Mouse (Mus musculus) layer of hippocampus, postnatal 10 days (tissue): ENCODE results near the gene Ezh1. TPM values are rescaled to one million over a fixed set of nuclear protein-coding genes. Genes with fewer than 3 reads are reported as not detected.

Source experiments
- DNase-seq, 2 experiments: peaks; one replicate each; pipeline ENCODE4 v3.0.0; 2021; ENCODE audit warnings: low spot score in 2 of 2
- total RNA-seq, 2 experiments: library from RNA; stranded (reverse); gene quantifications; 2 replicates each; pipeline ENCODE4 v1.2.3; 2021

The Ezh1 gene
- total RNA-seq, 2 experiments from 2014 or later = 27.9 to 30.9 TPM

GRCm38 (mm10) chr11:101247521-101248030 is 21.3 kb upstream of the Ezh1 start:
- no peak for DNase-seq

- no peak for DNase-seq
Measured at GRCm38 (mm10) chr11:101246702-101247012, 20.4 kb upstream of the Ezh1 start.

GRCm38 (mm10) chr11:101245855-101246701 is 19.8 kb upstream of the Ezh1 start, which contains the start of gene Ramp2:
Ramp2 (plus strand) TSS chr11:101246028.
- DNase-seq = peak; percentile 60 to 71

- no peak for DNase-seq
Measured at GRCm38 (mm10) chr11:101245071-101245470, 18.8 kb upstream of the Ezh1 start.

- DNase-seq = no peak
Measured at GRCm38 (mm10) chr11:101238071-101238647, 11.9 kb upstream of the Ezh1 start.

GRCm38 (mm10) chr11:101236782-101237181 is 10.5 kb upstream of the Ezh1 start:
- DNase-seq = no peak

GRCm38 (mm10) chr11:101235429-101235828 is 9.2 kb upstream of the Ezh1 start:
- DNase-seq = no peak

GRCm38 (mm10) chr11:101234124-101234523 is 7.9 kb upstream of the Ezh1 start:
- no peak for DNase-seq

- DNase-seq = no peak
Measured at GRCm38 (mm10) chr11:101233240-101233639, 7.0 kb upstream of the Ezh1 start.

- DNase-seq = no peak
Measured at GRCm38 (mm10) chr11:101232010-101232839, 6.0 kb upstream of the Ezh1 start.

GRCm38 (mm10) chr11:101230991-101231871 is 5.0 kb upstream of the Ezh1 start:
- DNase-seq = peak in 1 of 2 experiments; percentile 32

- DNase-seq = no peak
Measured at GRCm38 (mm10) chr11:101230526-101230925, 4.3 kb upstream of the Ezh1 start.

GRCm38 (mm10) chr11:101230061-101230511 is 3.8 kb upstream of the Ezh1 start:
- DNase-seq = no peak

GRCm38 (mm10) chr11:101229361-101229900 is 3.2 kb upstream of the Ezh1 start:
- no peak for DNase-seq

GRCm38 (mm10) chr11:101225331-101226064 is 765 bp downstream of the Ezh1 start:
- DNase-seq = no peak

- DNase-seq = no peak
Measured at GRCm38 (mm10) chr11:101224337-101224736, 1.9 kb downstream of the Ezh1 start.

GRCm38 (mm10) chr11:101221306-101221986 is 4.8 kb downstream of the Ezh1 start:
- DNase-seq = no peak

- no peak for DNase-seq
Measured at GRCm38 (mm10) chr11:101220853-101221252, 5.4 kb downstream of the Ezh1 start.
